Mouse (Mus musculus) midbrain, embryonic 12.5 days (tissue): ENCODE results near the gene Cox19. TPM values are rescaled to one million over a fixed set of nuclear protein-coding genes. Genes with fewer than 3 reads are reported as not detected.

Source experiments
- ATAC-seq: fragments of 200-750 bp; cut with Nextera tagmentation; 2 replicates; pipeline ENCODE4 v1.8.0; 2017; ENCODE audit warnings: low read depth, moderate TSS enrichment, moderate library complexity; ENCODE audit not compliant: low FRiP score
- H3K27ac ChIP-seq: fragments of 300-500 bp; sonication (generic); replicated peaks from 2 replicates; pipeline ENCODE4 v1.5.1; 2016; ENCODE audit warnings: mild to moderate bottlenecking
- H3K27me3 ChIP-seq: fragments of 300-500 bp; sonication (generic); 2 replicates; pipeline ENCODE4 v1.6.1; 2016; ENCODE audit warnings: mild to moderate bottlenecking
- H3K36me3 ChIP-seq: fragments of 300-500 bp; sonication (generic); 2 replicates; pipeline ENCODE4 v1.6.1; 2016
- H3K4me1 ChIP-seq: fragments of 300-500 bp; sonication (generic); 2 replicates; pipeline ENCODE4 v1.6.1; 2016
- H3K4me2 ChIP-seq: fragments of 300-500 bp; sonication (generic); replicated peaks from 2 replicates; pipeline ENCODE4 v1.6.1; 2016; ENCODE audit warnings: mild to moderate bottlenecking, moderate library complexity
- H3K4me3 ChIP-seq: fragments of 300-500 bp; sonication (generic); 2 replicates; pipeline ENCODE4 v1.5.1; 2016; ENCODE audit warnings: mild to moderate bottlenecking
- H3K9ac ChIP-seq: fragments of 300-500 bp; sonication (generic); replicated peaks from 2 replicates; pipeline ENCODE4 v1.6.1; 2016; ENCODE audit warnings: mild to moderate bottlenecking, moderate library complexity
- H3K9me3 ChIP-seq: fragments of 300-500 bp; sonication (generic); 2 replicates; pipeline ENCODE4 v1.6.1; 2016; ENCODE audit warnings: mild to moderate bottlenecking
- WGBS: fragments of 180-500 bp; shearing (Covaris S2); methylation state at CpG from one replicate; pipeline ENCODE4 v1.1.7; 2016; 5-methylcytosine and 5-hydroxymethylcytosine counted together
- polyA plus RNA-seq: library from polyadenylated mRNA; unstranded; fragments of >200 nt; fragmentation: Nextera tagmentation; extraction: Ambion mirVana; gene quantifications from 2 replicates; pipeline ENCODE4 v1.2.1, GENCODE M21; 2016

Cox19 gene
- polyA plus RNA-seq, 1 experiment from 2014 or later, result 121 TPM

- Histone ChIP-seq H3K27ac (no peak overlapping the region; the same call in 1 of the 2 replicates), H3K9me3 (no peaks in the 10 kb centered on the region)
- WGBS, result 26% methylated on average over 8 of the region's 8 CpGs
Observed at GRCm38 (mm10) chr5:139379771-139380384, 28.7 kb upstream of the Cox19 start.

GRCm38 (mm10) chr5:139378986-139379629 is 27.9 kb upstream of the Cox19 start:
- H3K36me3 ChIP-seq, result no peaks in the 10 kb centered on the region
- H3K9me3 ChIP-seq, result no peaks in the 10 kb centered on the region
- no peak overlapping the region for H3K4me2 ChIP-seq
- no peak overlapping the region for H3K4me3 ChIP-seq
- no peak overlapping the region for H3K9ac ChIP-seq
- H3K27ac ChIP-seq, result peak overlapping the region; percentile 2; the same call in 1 of the 2 replicates
- ATAC-seq, result no peak
- peaks cover 18% of the 10 kb centered on the region for H3K4me1 ChIP-seq
- H3K27me3 ChIP-seq, result 0 out of 2 replicates have a peak, but pooled peaks cover 4% of the 10 kb centered on the region
- 55% methylated on average over 21 of the region's 21 CpGs for WGBS

More at GRCm38 (mm10) chr5:139379771-139380384, 28.7 kb upstream of the Cox19 start:
- no peaks in the 10 kb centered on the region for H3K36me3 ChIP-seq
- peak overlapping the region; percentile 59 for H3K9ac ChIP-seq
- H3K4me2 ChIP-seq, result peak overlapping the region; percentile 89
- H3K4me1 ChIP-seq, result peaks cover 23% of the 10 kb centered on the region
- peak overlapping the region; percentile 61 for H3K4me3 ChIP-seq
- 0 out of 2 replicates have a peak, but pooled peaks cover 4% of the 10 kb centered on the region for H3K27me3 ChIP-seq
- ATAC-seq, result no peak; the same call in 1 of the 2 replicates

GRCm38 (mm10) chr5:139378271-139378556 is 27.0 kb upstream of the Cox19 start:
- 0 out of 2 replicates have a peak, but pooled peaks cover 4% of the 10 kb centered on the region for H3K27me3 ChIP-seq
- no peaks in the 10 kb centered on the region for H3K36me3 ChIP-seq
- H3K4me3 ChIP-seq, result no peak overlapping the region
- H3K27ac ChIP-seq, result no peak overlapping the region
- no peak overlapping the region for H3K4me2 ChIP-seq
- no peak overlapping the region for H3K9ac ChIP-seq
- peaks cover 16% of the 10 kb centered on the region for H3K4me1 ChIP-seq
- WGBS, result 93% methylated on average over 7 of the region's 7 CpGs
- H3K9me3 ChIP-seq, result no peaks in the 10 kb centered on the region
- no peak for ATAC-seq

- H3K36me3 ChIP-seq, result no peaks in the 10 kb centered on the region
- H3K27ac ChIP-seq, result no peak within 1 kb of the TSS
- ATAC-seq, result no peak
- peaks cover 16% of the 10 kb centered on the region for H3K4me1 ChIP-seq
- no peak within 1 kb of the TSS for H3K4me3 ChIP-seq
- no peak within 1 kb of the TSS for H3K4me2 ChIP-seq
- peak within 1 kb of the TSS; percentile 34; the same call in 1 of the 2 replicates for H3K9ac ChIP-seq
- no peaks in the 10 kb centered on the region for H3K9me3 ChIP-seq
- 0 out of 2 replicates have a peak, but pooled peaks cover 4% of the 10 kb centered on the region for H3K27me3 ChIP-seq
- WGBS, result 87% methylated on average over 18 of the region's 18 CpGs
Observed at GRCm38 (mm10) chr5:139377468-139378270, 26.5 kb upstream of the Cox19 start, which contains the start of gene Gpr146. Gene Gpr146 (plus strand): TSS chr5:139377697.

GRCm38 (mm10) chr5:139374841-139375240 is 23.6 kb upstream of the Cox19 start:
- H3K9ac ChIP-seq, result no peak overlapping the region
- no peak for ATAC-seq
- H3K4me2 ChIP-seq, result no peak overlapping the region
- peaks cover 20% of the 10 kb centered on the region; the same call in 1 of the 2 replicates for H3K4me1 ChIP-seq
- H3K36me3 ChIP-seq, result no peaks in the 10 kb centered on the region
- H3K4me3 ChIP-seq, result no peak overlapping the region
- H3K27me3 ChIP-seq, result no peaks in the 10 kb centered on the region
- WGBS, result 79% methylated on average over 2 of the region's 2 CpGs
- H3K27ac ChIP-seq, result no peak overlapping the region
- H3K9me3 ChIP-seq, result no peaks in the 10 kb centered on the region

- H3K4me1 ChIP-seq, result peaks cover 18% of the 10 kb centered on the region; the same call in 1 of the 2 replicates
- WGBS, result 85% methylated on average over 6 of the region's 6 CpGs
- no peak for ATAC-seq
Observed at GRCm38 (mm10) chr5:139373889-139374444, 22.7 kb upstream of the Cox19 start.

GRCm38 (mm10) chr5:139373126-139373525 is 21.9 kb upstream of the Cox19 start:
- ATAC-seq, result no peak
- H3K4me1 ChIP-seq, result peaks cover 18% of the 10 kb centered on the region; the same call in 1 of the 2 replicates
- H3K27me3 ChIP-seq, result no peaks in the 10 kb centered on the region
- H3K27ac ChIP-seq, result no peak overlapping the region
- H3K36me3 ChIP-seq, result no peaks in the 10 kb centered on the region
- no peak overlapping the region for H3K4me2 ChIP-seq
- H3K9me3 ChIP-seq, result no peaks in the 10 kb centered on the region
- 81% methylated on average over 3 of the region's 3 CpGs for WGBS
- no peak overlapping the region for H3K9ac ChIP-seq
- H3K4me3 ChIP-seq, result no peak overlapping the region

More at GRCm38 (mm10) chr5:139373889-139374444, 22.7 kb upstream of the Cox19 start:
- H3K9ac ChIP-seq, result no peak overlapping the region
- H3K27me3 ChIP-seq, result no peaks in the 10 kb centered on the region
- H3K36me3 ChIP-seq, result no peaks in the 10 kb centered on the region
- H3K4me2 ChIP-seq, result no peak overlapping the region
- H3K9me3 ChIP-seq, result no peaks in the 10 kb centered on the region
- no peak overlapping the region for H3K4me3 ChIP-seq
- no peak overlapping the region for H3K27ac ChIP-seq

GRCm38 (mm10) chr5:139371631-139372401 is 20.6 kb upstream of the Cox19 start:
- peak; percentile 92 for ATAC-seq
- no peaks in the 10 kb centered on the region for H3K9me3 ChIP-seq
- no peaks in the 10 kb centered on the region for H3K36me3 ChIP-seq
- WGBS, result 2% methylated on average over 39 of the region's 39 CpGs
- peak overlapping the region; percentile 66 for H3K4me3 ChIP-seq
- H3K27ac ChIP-seq, result peak overlapping the region; percentile 69; the same call in 1 of the 2 replicates
- peak overlapping the region; percentile 83 for H3K9ac ChIP-seq
- H3K27me3 ChIP-seq, result no peaks in the 10 kb centered on the region
- H3K4me1 ChIP-seq, result peaks cover 18% of the 10 kb centered on the region; the same call in 1 of the 2 replicates
- peak overlapping the region; percentile 87 for H3K4me2 ChIP-seq

GRCm38 (mm10) chr5:139371118-139371517 is 19.9 kb upstream of the Cox19 start:
- 61% methylated on average over 5 of the region's 5 CpGs for WGBS
- no peaks in the 10 kb centered on the region for H3K9me3 ChIP-seq
- H3K27ac ChIP-seq, result no peak overlapping the region
- no peaks in the 10 kb centered on the region for H3K27me3 ChIP-seq
- H3K36me3 ChIP-seq, result no peaks in the 10 kb centered on the region
- ATAC-seq, result no peak
- peak overlapping the region; percentile 87 for H3K4me2 ChIP-seq
- H3K4me1 ChIP-seq, result peaks cover 18% of the 10 kb centered on the region; the same call in 1 of the 2 replicates
- H3K4me3 ChIP-seq, result no peak overlapping the region
- no peak overlapping the region; the same call in 1 of the 2 replicates for H3K9ac ChIP-seq

- Histone ChIP-seq H3K36me3 (no peaks in the 10 kb centered on the region), H3K4me2 (no peak overlapping the region), H3K4me3 (no peak overlapping the region), H3K27ac (no peak overlapping the region), H3K9me3 (no peaks in the 10 kb centered on the region), H3K9ac (no peak overlapping the region), H3K27me3 (no peaks in the 10 kb centered on the region), H3K4me1 (peaks cover 19% of the 10 kb centered on the region)
- WGBS, result 90% methylated on average over 6 of the region's 6 CpGs
- no peak for ATAC-seq
Observed at GRCm38 (mm10) chr5:139370336-139370735, 19.1 kb upstream of the Cox19 start.
